Mouse (Mus musculus) lung, embryonic 14.5 days (tissue): ENCODE measurements around the gene Tmem135. TPM values are rescaled to one million over a fixed set of nuclear protein-coding genes. Genes with fewer than 3 reads are reported as not detected.

ENCODE experiments used
- ATAC-seq: fragments of 200-750 bp; cut with Nextera tagmentation; 2 replicates; pipeline ENCODE4 v1.8.0; 2017; ENCODE audit warnings: mild to moderate bottlenecking, moderate TSS enrichment, moderate library complexity; ENCODE audit not compliant: insufficient read depth
- DNase-seq: peaks from one replicate; pipeline ENCODE4 v3.0.0-alpha.2; 2015
- H3K27ac ChIP-seq: fragments of 300-500 bp; sonication (generic); 2 replicates; pipeline ENCODE4 v1.5.1; 2014; ENCODE audit warnings: low read depth, mild to moderate bottlenecking, moderate library complexity
- H3K27me3 ChIP-seq: fragments of 300-500 bp; sonication (generic); 2 replicates; pipeline ENCODE4 v1.6.1; 2014; ENCODE audit warnings: low read length, control low read depth; ENCODE audit not compliant: insufficient read depth
- H3K36me3 ChIP-seq: fragments of 300-500 bp; sonication (generic); 2 replicates; pipeline ENCODE4 v1.6.1; 2014; ENCODE audit warnings: control low read depth; ENCODE audit not compliant: insufficient read depth
- H3K4me1 ChIP-seq: fragments of 300-500 bp; sonication (generic); 2 replicates; pipeline ENCODE4 v1.6.1; 2014; ENCODE audit warnings: antibody characterized with exemption, control low read depth; ENCODE audit not compliant: insufficient read depth
- H3K4me2 ChIP-seq: fragments of 300-500 bp; sonication (generic); 2 replicates; pipeline ENCODE4 v1.6.1; 2014; ENCODE audit warnings: mild to moderate bottlenecking
- H3K4me3 ChIP-seq: fragments of 300-500 bp; sonication (generic); 2 replicates; pipeline ENCODE4 v1.5.1; 2014; ENCODE audit warnings: low read depth, low read length
- H3K9ac ChIP-seq: fragments of 300-500 bp; sonication (generic); 2 replicates; pipeline ENCODE4 v1.6.1; 2014
- H3K9me3 ChIP-seq: fragments of 300-500 bp; sonication (generic); 2 replicates; pipeline ENCODE4 v1.6.1; 2016; ENCODE audit warnings: low read depth, low read length, control low read depth
- CTCF ChIP-seq: IDR thresholded peaks from 2 replicates; pipeline ENCODE4 v1.5.1; 2016; ENCODE audit warnings: antibody characterized with exemption, low read depth
- WGBS: fragments of 180-500 bp; shearing (Covaris S2); extraction: QIAGEN DNeasy Blood & Tissue Kit; methylation state at CpG from one replicate; pipeline ENCODE4 v1.1.7; 2014; 5-methylcytosine and 5-hydroxymethylcytosine counted together
- polyA plus RNA-seq: library from polyadenylated mRNA; unstranded; fragments of >200 nt; fragmentation: Nextera tagmentation; extraction: Ambion mirVana; gene quantifications from 2 replicates; pipeline ENCODE4 v1.2.1, GENCODE M21; 2014

Gene Tmem135
- polyA plus RNA-seq, 1 experiment from 2014 or later = 22.9 TPM

DNA sequence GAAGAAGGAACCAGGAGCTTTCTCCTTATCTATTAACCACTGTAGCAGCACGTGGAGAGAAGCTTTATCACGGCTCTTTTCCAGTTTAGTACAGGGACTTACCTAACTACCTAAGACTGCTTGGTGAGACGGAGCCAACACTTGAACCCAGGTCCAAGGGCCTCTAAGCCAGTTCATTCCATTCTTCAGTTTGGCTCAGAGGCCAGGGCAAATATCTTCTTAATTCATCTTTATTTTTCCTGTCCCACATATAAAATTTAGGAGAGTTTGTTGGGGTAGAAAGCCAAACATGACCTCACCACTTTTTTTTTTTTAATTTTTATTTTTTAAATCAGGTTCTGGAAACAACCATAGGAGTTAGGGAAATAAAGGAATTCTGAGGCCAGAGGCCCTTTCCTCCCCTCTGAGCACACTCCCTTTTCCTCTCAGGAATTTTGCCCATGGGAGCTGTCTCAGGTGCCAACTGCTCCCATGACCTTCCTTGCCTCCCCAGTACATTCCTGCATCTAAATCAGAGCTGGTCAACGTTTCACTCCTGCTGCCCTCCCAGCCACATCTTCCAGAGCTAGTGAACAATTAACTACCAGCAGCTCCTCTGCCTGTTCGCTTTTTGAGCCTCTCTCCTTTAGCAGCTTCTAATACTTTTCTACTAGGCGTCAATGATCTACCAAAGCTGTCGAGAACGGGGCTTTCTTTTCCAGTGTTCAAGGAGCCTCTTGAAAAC lies 30.0 kb upstream of the Tmem135 start:
- 36% methylated on average over 8 of the region's 8 CpGs for WGBS
- no peak overlapping the region for H3K27ac ChIP-seq

DNA sequence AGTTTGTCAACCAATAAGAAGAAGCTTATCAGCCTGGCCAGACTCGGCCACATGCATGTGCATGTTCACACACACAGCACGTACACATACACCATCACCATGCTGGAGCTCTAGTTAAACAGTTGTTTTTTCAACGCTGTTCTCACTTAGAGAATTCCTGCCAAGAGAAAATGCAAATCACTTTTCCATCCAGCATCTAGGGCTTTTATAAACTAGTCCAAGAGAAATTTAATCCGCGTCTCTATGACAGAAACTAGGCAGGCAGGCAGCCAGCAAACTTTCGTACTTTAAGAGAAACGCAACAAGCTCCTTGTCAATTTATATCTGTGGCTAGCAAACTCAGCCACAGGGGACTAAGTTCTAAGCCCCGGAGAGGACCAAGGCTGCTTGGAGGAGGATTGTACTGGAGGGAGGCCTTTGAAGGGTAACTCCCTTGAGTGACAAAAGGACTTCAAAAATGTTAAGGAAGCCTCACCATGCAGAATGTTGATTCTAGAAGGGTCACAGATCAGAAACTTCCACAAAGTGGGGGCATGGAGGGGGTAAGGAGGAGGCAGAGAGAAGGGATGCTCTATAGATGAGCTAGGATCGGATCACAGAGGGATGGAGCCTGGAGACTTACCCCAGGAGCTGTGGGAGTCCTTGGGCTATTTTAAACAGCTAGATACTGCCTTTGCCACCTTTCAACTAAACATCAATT lies 29.3 kb upstream of the Tmem135 start:
- Histone ChIP-seq H3K27me3 (no peaks in the 10 kb centered on the region), H3K4me2 (no peak overlapping the region), H3K4me1 (no peaks in the 10 kb centered on the region), H3K9me3 (no peaks in the 10 kb centered on the region), H3K4me3 (no peak overlapping the region), H3K36me3 (no peaks in the 10 kb centered on the region), H3K27ac (peak overlapping the region; percentile 32; the same call in 1 of the 2 replicates), H3K9ac (no peak overlapping the region)
- DNase-seq (peak; percentile 70), ATAC-seq (0 out of 2 replicates have a peak, but pooled peaks have one; percentile 29)
- TF ChIP-seq CTCF = no peak
- 48% methylated on average over 9 of the region's 9 CpGs for WGBS

More for the DNA sequence above, 30.0 kb upstream of the Tmem135 start:
- Histone ChIP-seq H3K9me3 (no peaks in the 10 kb centered on the region), H3K4me2 (no peak overlapping the region), H3K36me3 (no peaks in the 10 kb centered on the region), H3K4me1 (no peaks in the 10 kb centered on the region), H3K9ac (no peak overlapping the region), H3K27me3 (no peaks in the 10 kb centered on the region), H3K4me3 (no peak overlapping the region)
- TF ChIP-seq CTCF = no peak
- ATAC-seq (no peak), DNase-seq (peak; percentile 40)

DNA sequence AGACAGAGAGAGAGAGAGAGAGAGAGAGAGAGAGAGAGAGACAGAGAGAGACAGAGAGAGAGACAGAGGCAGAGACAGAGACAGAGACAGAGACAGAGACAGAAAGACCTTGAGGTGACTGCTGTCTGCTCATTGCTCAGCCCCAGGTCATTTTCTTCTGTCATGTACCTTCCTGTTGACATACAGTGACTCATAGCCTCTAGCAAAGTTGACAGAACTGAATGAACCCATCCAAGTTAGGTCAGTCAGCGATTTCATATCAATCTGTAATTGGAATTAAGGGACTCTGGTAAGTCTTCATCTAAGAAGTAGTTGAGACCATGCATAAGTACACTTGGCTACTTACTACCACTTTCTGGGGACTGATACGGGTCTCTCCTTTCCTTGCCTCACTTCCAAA lies 27.2 kb upstream of the Tmem135 start:
- WGBS = 88% methylated on average over 2 of the region's 2 CpGs
- TF ChIP-seq CTCF = no peak
- no peaks in the 10 kb centered on the region for H3K27me3 ChIP-seq
- no peaks in the 10 kb centered on the region for H3K4me1 ChIP-seq
- H3K27ac ChIP-seq = no peak overlapping the region
- H3K36me3 ChIP-seq = no peaks in the 10 kb centered on the region
- H3K9ac ChIP-seq = no peak overlapping the region
- H3K4me3 ChIP-seq = no peak overlapping the region
- no peaks in the 10 kb centered on the region for H3K9me3 ChIP-seq
- DNase-seq (no peak), ATAC-seq (no peak)
- H3K4me2 ChIP-seq = no peak overlapping the region

DNA sequence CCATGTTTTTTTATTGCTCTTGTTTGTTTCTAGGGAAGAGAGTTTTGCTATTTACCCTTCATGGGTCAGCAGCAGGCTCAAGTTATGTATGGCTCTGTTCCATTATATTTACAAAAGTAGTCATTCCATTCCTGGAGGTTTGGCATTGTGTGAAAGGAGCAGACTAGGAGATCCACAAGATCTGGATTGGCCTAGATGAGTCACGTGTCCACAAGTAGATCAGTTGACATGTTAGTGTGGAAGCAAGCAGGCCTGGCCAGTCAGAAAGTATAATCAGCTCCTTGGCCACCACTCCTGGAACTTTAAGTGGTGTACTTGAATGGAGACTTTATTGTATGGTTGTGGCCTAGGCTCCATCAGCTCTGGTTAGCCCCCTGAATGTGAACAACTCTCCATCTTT lies 25.3 kb upstream of the Tmem135 start:
- no peak for TF ChIP-seq CTCF

DNA sequence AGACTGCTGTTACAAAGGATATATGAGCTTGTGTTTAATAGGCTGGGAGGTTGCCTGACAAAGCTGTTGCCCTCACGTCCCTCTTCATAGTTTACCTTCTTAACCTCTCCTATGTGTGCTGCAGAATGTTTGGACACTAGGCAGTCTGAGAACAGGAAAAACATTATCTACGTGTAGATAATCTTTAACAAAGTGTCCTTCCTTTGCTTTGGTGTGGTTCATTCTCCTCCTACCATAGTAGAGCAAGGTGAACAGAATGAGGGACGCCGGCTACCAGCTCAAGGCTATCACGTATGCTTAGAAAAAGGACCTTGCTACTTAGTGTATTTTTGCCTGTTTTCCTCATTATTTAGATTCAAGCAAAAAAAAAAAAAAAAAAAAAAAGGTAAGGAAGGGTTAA lies 24.8 kb upstream of the Tmem135 start:
- 57% methylated on average over 5 of the region's 5 CpGs for WGBS

More for the DNA sequence above, 25.3 kb upstream of the Tmem135 start:
- Histone ChIP-seq H3K36me3 (no peaks in the 10 kb centered on the region), H3K4me2 (no peak overlapping the region), H3K9ac (no peak overlapping the region), H3K9me3 (no peaks in the 10 kb centered on the region), H3K27me3 (no peaks in the 10 kb centered on the region), H3K4me3 (no peak overlapping the region), H3K4me1 (no peaks in the 10 kb centered on the region), H3K27ac (no peak overlapping the region)
- ATAC-seq = no peak
- no peak for DNase-seq
- 45% methylated on average over 1 of the region's 1 CpGs for WGBS

DNA sequence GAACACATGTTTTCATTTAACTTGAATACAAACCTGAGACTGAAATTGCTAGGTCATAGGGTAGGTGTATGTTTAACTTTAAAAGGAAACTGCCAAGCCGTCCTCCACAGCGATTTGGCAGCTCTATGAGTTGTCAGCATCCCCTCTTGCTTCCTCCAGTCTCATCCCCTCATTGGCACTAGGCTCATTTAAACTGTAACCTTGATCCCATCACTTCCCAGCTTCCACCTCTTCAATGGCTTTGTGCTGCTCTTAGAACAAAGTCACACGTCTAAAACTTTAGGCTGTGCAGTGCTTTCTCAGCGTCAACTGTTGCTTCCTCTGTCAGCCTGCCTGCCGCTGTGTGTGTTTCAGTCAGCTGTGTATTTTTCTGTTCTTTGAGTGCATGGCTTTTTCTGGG lies 23.1 kb upstream of the Tmem135 start:
- WGBS = 8% methylated on average over 5 of the region's 5 CpGs
- DNase-seq (peak; percentile 16), ATAC-seq (no peak)
- Histone ChIP-seq H3K4me1 (no peaks in the 10 kb centered on the region), H3K27me3 (no peaks in the 10 kb centered on the region), H3K9ac (no peak overlapping the region), H3K36me3 (no peaks in the 10 kb centered on the region), H3K4me2 (no peak overlapping the region), H3K27ac (no peak overlapping the region), H3K9me3 (no peaks in the 10 kb centered on the region), H3K4me3 (no peak overlapping the region)
- TF ChIP-seq CTCF = no peak

More for the DNA sequence above, 24.8 kb upstream of the Tmem135 start:
- no peak for DNase-seq
- no peaks in the 10 kb centered on the region for H3K36me3 ChIP-seq
- H3K4me1 ChIP-seq = no peaks in the 10 kb centered on the region
- ATAC-seq = no peak
- no peaks in the 10 kb centered on the region for H3K9me3 ChIP-seq
- H3K4me3 ChIP-seq = no peak overlapping the region
- no peaks in the 10 kb centered on the region for H3K27me3 ChIP-seq
- TF ChIP-seq CTCF = no peak
- no peak overlapping the region for H3K4me2 ChIP-seq
- no peak overlapping the region for H3K9ac ChIP-seq
- H3K27ac ChIP-seq = no peak overlapping the region

DNA sequence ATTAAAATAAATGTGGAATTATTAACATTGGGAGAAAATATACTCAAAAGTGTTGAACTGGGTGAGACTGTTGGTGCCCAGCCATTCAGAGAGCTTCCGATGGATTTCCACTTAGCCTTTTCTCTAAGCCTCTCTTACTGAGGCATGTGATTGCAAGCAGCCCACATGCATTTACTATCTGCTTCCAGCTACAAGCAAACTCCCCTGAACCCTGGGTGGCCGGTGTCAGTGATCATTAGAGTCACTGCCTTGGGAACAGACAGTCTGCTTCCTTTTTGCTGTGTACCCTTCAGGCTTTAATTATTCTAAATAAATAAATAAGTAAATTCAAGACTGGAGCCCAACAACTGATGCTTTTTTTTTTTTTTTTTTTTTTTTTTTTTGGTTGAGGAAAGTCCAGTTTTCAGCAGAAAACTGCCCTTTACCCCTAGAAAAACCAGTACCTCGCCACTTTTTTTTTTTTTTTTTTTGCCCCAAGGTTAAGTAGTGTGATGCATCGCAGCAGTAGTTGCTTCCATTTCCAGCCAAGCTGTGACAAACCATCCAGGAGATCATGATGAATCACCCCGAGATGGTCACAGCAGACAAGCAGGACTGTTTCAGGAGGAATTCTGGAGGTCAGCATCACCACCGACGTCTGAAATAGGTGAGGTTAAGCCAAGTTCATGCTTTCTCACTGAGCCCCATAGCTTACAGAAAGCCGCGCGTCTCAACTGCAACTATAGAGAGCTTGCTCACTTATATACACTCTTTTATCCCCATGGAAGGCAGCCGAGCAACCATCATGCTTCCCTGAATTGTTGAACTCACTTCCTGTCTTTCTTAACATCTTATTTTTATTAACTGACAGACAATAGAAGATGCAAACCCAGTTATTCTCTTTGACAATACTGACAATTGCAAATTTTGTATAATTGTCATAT lies 22.0 kb upstream of the Tmem135 start:
- H3K4me3 ChIP-seq = no peak overlapping the region
- no peak for TF ChIP-seq CTCF
- H3K4me1 ChIP-seq = no peaks in the 10 kb centered on the region
- H3K4me2 ChIP-seq = no peak overlapping the region
- whole genome bisulfite sequencing = 21% methylated on average over 11 of the region's 11 CpGs
- ATAC-seq = no peak
- H3K36me3 ChIP-seq = no peaks in the 10 kb centered on the region
- H3K27me3 ChIP-seq = no peaks in the 10 kb centered on the region
- H3K9me3 ChIP-seq = no peaks in the 10 kb centered on the region
- no peak overlapping the region for H3K9ac ChIP-seq
- DNase-seq = peak; percentile 33
- H3K27ac ChIP-seq = no peak overlapping the region
